Mouse (Mus musculus) megakaryocyte, embryonic 14.5 days (primary cell): ENCODE data around the gene Sez6l. TPM values are rescaled to one million over a fixed set of nuclear protein-coding genes. Genes with fewer than 3 reads are reported as not detected.
A peak's percentile ranks its signal among the peaks of the same experiment; 100 is the strongest.

ENCODE experiments used
- H3K27me3 ChIP-seq: replicated peaks from 2 replicates; pipeline ENCODE3; 2012; ENCODE audit warnings: inconsistent platforms
- H3K36me3 ChIP-seq: replicated peaks from 2 replicates; pipeline ENCODE3; 2012; ENCODE audit warnings: low read length, inconsistent platforms, mixed read lengths
- H3K4me1 ChIP-seq: 2 replicates; pipeline ENCODE4 v1.6.1; 2012; ENCODE audit warnings: inconsistent platforms
- H3K4me3 ChIP-seq: replicated peaks from 2 replicates; pipeline ENCODE3; 2012; ENCODE audit warnings: moderate library complexity, mild to moderate bottlenecking, inconsistent platforms
- H3K9me3 ChIP-seq: 2 replicates; pipeline ENCODE4 v1.6.1; 2012; ENCODE audit warnings: inconsistent platforms
- FLI1 ChIP-seq: IDR thresholded peaks from 2 replicates; pipeline ENCODE4 v1.6.1; 2012; ENCODE audit warnings: low read length, inconsistent platforms, mixed read lengths
- GATA1 ChIP-seq: IDR thresholded peaks from 3 replicates; pipeline ENCODE4 v1.6.1; 2012; ENCODE audit warnings: mixed read lengths, low read length, inconsistent platforms, borderline replicate concordance
- polyA plus RNA-seq: library from polyadenylated mRNA; stranded (reverse); fragments of >175 nt; gene quantifications from 2 replicates; pipeline ENCODE4 v1.2.3, GENCODE M21; 2012; ENCODE audit warnings: low replicate concordance; ENCODE audit not compliant: insufficient read depth

Sez6l gene
- polyA plus RNA-seq, 1 experiment, result not detected

- no peak overlapping the region for H3K4me3 ChIP-seq
- H3K9me3 ChIP-seq, result peaks cover 11% of the 10 kb centered on the region
- H3K27me3 ChIP-seq, result peaks cover 5% of the 10 kb centered on the region
- peaks cover 88% of the 10 kb centered on the region for H3K4me1 ChIP-seq
- no peak for TF ChIP-seq FLI1
- no peak for TF ChIP-seq GATA1
- H3K36me3 ChIP-seq, result peaks cover 96% of the 10 kb centered on the region
Measured at GRCm38 (mm10) chr5:112382042-112382441, 194.9 kb downstream of the Sez6l start.

GRCm38 (mm10) chr5:112381154-112381553 lies 195.8 kb downstream of the Sez6l start:
- H3K27me3 ChIP-seq, result no peaks in the 10 kb centered on the region
- peaks cover 97% of the 10 kb centered on the region for H3K36me3 ChIP-seq
- TF ChIP-seq FLI1 (no peak), GATA1 (no peak)
- H3K4me3 ChIP-seq, result no peak overlapping the region
- H3K9me3 ChIP-seq, result peaks cover 6% of the 10 kb centered on the region; the same call in 1 of the 2 replicates
- peaks cover 91% of the 10 kb centered on the region for H3K4me1 ChIP-seq

DNA sequence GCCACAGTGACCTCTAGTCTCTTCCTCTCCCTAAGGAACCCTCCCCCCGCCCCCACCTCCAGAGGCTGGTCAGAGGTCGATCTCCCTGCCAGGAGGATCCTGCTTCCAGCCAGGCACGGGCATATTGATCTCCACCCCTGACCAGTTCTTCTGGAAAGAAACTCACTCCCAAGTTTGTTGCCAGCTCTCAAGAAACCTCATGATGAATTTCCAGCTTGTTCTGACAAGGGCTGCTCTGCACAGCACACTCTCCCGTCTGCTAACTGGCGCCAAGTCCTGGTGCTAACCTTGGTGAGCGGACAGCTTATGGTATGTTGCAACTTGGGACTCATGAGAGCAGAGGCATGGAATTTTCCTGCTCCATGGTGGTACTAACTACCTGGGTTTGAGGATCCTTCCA lies 198.3 kb downstream of the Sez6l start:
- peaks cover 98% of the 10 kb centered on the region for H3K36me3 ChIP-seq
- H3K27me3 ChIP-seq, result no peaks in the 10 kb centered on the region
- no peak overlapping the region for H3K4me3 ChIP-seq
- TF ChIP-seq GATA1 (no peak), FLI1 (no peak)
- no peaks in the 10 kb centered on the region for H3K9me3 ChIP-seq
- H3K4me1 ChIP-seq, result peaks cover 83% of the 10 kb centered on the region

GRCm38 (mm10) chr5:112377380-112377779 lies 199.6 kb downstream of the Sez6l start:
- Histone ChIP-seq H3K27me3 (no peaks in the 10 kb centered on the region), H3K4me3 (no peak overlapping the region), H3K4me1 (peaks cover 77% of the 10 kb centered on the region), H3K9me3 (no peaks in the 10 kb centered on the region), H3K36me3 (peaks cover 100% of the 10 kb centered on the region)
- TF ChIP-seq GATA1, result no peak
- TF ChIP-seq FLI1, result no peak

DNA sequence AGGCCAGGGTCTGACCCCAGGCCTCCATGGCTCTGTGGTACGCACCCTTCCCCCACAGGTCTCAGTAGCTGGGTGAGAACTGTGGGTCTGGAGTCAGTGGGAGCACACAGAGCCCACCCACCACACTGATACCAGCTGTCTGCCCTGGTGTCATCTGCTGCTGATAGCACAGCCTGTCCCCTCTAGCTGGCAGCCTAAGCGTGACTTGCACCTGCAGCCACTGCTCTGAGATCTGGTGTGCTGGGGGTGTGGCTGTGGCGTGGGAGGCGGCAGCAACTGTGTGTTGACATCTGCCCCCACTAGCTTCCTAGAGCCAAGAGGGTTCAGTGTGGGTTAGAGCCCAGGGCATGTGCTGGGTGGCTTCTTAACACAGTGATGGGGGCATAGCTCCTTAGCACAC lies 200.9 kb downstream of the Sez6l start:
- TF ChIP-seq GATA1, result no peak
- TF ChIP-seq FLI1, result no peak
- peaks cover 100% of the 10 kb centered on the region for H3K36me3 ChIP-seq

DNA sequence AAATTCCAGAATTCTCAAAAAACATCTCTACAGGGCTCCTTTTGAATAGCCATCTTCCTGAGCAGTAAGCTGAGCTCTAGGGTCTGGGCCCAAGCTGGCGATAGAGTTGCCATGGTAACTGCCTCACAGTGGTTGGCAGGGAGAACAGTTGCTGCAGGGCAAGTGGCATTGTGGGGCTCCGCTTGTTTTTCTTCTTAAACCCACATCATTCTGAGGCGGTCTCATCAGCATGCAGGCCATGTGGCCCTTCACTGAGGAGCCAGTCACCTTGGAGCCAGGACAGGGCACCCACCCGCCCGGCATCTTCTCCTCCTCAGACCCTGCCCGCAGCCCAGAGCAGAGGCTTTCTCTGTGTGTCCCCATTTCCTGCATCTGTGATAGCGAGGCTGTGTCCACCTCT lies 205.1 kb downstream of the Sez6l start:
- TF ChIP-seq GATA1, result no peak
- TF ChIP-seq FLI1, result no peak
- Histone ChIP-seq H3K36me3 (peaks cover 100% of the 10 kb centered on the region), H3K9me3 (no peaks in the 10 kb centered on the region), H3K4me1 (peaks cover 68% of the 10 kb centered on the region), H3K27me3 (no peaks in the 10 kb centered on the region), H3K4me3 (no peak overlapping the region)

More for the DNA sequence above, 200.9 kb downstream of the Sez6l start:
- H3K9me3 ChIP-seq, result no peaks in the 10 kb centered on the region
- peaks cover 72% of the 10 kb centered on the region for H3K4me1 ChIP-seq
- H3K27me3 ChIP-seq, result no peaks in the 10 kb centered on the region
- H3K4me3 ChIP-seq, result peak overlapping the region; percentile 1

- Histone ChIP-seq H3K9me3 (no peaks in the 10 kb centered on the region), H3K27me3 (no peaks in the 10 kb centered on the region), H3K36me3 (peaks cover 98% of the 10 kb centered on the region), H3K4me1 (peaks cover 67% of the 10 kb centered on the region), H3K4me3 (peak overlapping the region; percentile 68)
- TF ChIP-seq GATA1 (no peak), FLI1 (no peak)
Measured at GRCm38 (mm10) chr5:112370236-112370813, 206.7 kb downstream of the Sez6l start.

DNA sequence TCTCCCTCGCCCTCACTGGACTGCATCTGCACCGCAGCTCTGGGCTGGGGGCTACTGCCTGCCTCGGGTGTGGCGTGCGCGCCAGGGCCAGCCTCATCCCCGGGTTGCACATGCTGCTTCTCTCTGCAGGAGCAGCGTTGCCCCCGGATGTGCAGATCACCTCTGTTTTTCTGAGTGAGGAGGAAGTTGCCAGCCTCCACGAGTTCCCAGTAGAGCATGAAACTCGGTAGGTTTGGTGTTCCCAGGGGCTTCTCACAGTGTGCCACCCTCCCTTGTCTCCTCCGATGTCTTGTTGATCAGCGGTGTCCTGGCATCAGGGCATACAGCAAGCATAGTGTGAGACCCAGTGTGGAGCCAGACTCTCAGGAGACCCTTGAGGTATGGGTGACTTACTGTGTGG lies 207.7 kb downstream of the Sez6l start:
- Histone ChIP-seq H3K4me3 (no peak overlapping the region), H3K9me3 (no peaks in the 10 kb centered on the region), H3K27me3 (no peaks in the 10 kb centered on the region), H3K36me3 (peaks cover 98% of the 10 kb centered on the region), H3K4me1 (peaks cover 68% of the 10 kb centered on the region)
- no peak for TF ChIP-seq GATA1
- no peak for TF ChIP-seq FLI1

Other genes starting within 250 kb of the Sez6l start
- 23.5 and 26.3 TPM in 2 replicates for gene Srrd, start 234.1 kb downstream of the Sez6l start, polyA plus RNA-seq
- gene Hps4, start 234.1 kb downstream of the Sez6l start, polyA plus RNA-seq, result 214 and 827 TPM in 2 replicates
- gene Gm6583, start 221.2 kb downstream of the Sez6l start, polyA plus RNA-seq, result 1.0 and 1.4 TPM in 2 replicates
- not detected in 2 replicates for gene Asphd2, start 182.3 kb downstream of the Sez6l start, polyA plus RNA-seq
- gene Gm6588, start 127.8 kb downstream of the Sez6l start, polyA plus RNA-seq, result not detected in 2 replicates